Mouse (Mus musculus) cortical plate, adult 2 months (tissue): ENCODE data around the gene Cant1.

Source experiments
- CTCF ChIP-seq: fragments of 200-500 bp; IDR thresholded peaks from 2 replicates; pipeline ENCODE4 v1.5.1; 2011; ENCODE audit warnings: mild to moderate bottlenecking, control low read depth, low read length; ENCODE audit not compliant: insufficient read depth; ENCODE audit errors: extremely low read depth
- POLR2A ChIP-seq: fragments of 200-500 bp; IDR thresholded peaks from 2 replicates; pipeline ENCODE4 v1.6.1; 2011; ENCODE audit warnings: mild to moderate bottlenecking, low read length, control low read depth; ENCODE audit not compliant: insufficient read depth; ENCODE audit errors: extremely low read depth

GRCm38 (mm10) chr11:118436471-118436935 is 17.6 kb upstream of the Cant1 start:
- no peak for TF ChIP-seq POLR2A
- TF ChIP-seq CTCF, result 0 out of 2 replicates have a peak, but pooled peaks have one; percentile 24
